Mouse (Mus musculus) heart, adult 2 months (tissue): Measurements from ENCODE around the gene Bcas1.

ENCODE experiments used
- CTCF ChIP-seq: fragments of 200-600 bp; IDR thresholded peaks from 2 replicates; pipeline ENCODE4 v1.8.1; 2022; ENCODE audit warnings: antibody characterized with exemption, mild to moderate bottlenecking, moderate library complexity
- POLR2A ChIP-seq: fragments of 200-500 bp; IDR thresholded peaks from 2 replicates; pipeline ENCODE4 v1.6.1; 2011; ENCODE audit warnings: mild to moderate bottlenecking, low read depth, low read length, control low read depth; ENCODE audit not compliant: insufficient read depth

GRCm38 (mm10) chr2:170354963-170355367, 72.7 kb downstream of the Bcas1 start:
- no peak for TF ChIP-seq POLR2A
- peak; percentile 94 for TF ChIP-seq CTCF
